Mouse (Mus musculus): ENCODE results near the gene Hspa1a. TPM values are rescaled to one million over a fixed set of nuclear protein-coding genes. Genes with fewer than 3 reads are reported as not detected.
"Not testable (repeated sequence)": the region's sequence is repeated elsewhere in the genome, so short reads cannot be mapped to it uniquely, and the experiment has no call there.

Hspa1a gene
- polyA plus RNA-seq, 1 experiment from 2014 or later = 2.0 TPM

DNA sequence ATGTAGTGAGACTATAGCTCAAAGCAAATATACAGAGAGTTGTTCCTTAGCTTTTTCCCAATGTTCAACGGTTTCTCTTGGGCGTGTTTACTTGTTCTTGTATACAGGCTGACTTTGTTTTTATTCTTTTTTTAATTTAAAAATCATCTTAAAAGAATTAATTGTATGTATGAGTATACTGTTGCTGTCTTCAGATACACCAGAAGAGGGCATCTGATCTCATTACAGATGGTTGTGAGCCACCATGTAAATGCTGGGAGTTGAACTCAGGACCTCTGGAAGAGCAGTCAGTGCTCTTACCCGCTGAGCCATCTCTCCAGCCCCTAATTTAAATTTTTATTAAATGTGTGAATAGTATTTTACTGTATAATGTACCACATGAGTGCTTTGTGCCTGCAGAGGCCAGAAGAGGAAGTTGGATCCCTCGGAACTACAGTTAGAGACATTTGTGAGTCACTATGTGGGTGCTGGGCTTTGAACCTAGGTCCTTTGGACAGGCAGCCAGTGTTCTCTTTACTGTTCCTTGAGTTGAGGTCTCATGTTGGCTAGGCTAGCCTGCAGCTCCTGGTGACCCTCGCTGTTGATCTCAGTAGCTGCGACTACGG is 35.5 kb upstream of the Hspa1a start:
- Histone ChIP-seq H3K27ac (ENCODE audit: low read depth) (no peak overlapping the region), H3K4me3 (ENCODE audit: low read depth, low read length) (no peak overlapping the region), H3K4me2 (no peak overlapping the region), H3K9ac (no peak overlapping the region), H3K36me3 (ENCODE audit: insufficient read depth) (peaks cover 90% of the 10 kb centered on the region), H3K4me1 (ENCODE audit: insufficient read depth) (peaks cover 9% of the 10 kb centered on the region), H3K9me3 (ENCODE audit: low read depth, low read length) (no peaks in the 10 kb centered on the region), H3K27me3 (ENCODE audit: insufficient read depth, low read length) (no peaks in the 10 kb centered on the region)
- 94% methylated on average over 7 of the region's 7 CpGs for WGBS
- DNase-seq (no peak), ATAC-seq (ENCODE audit: insufficient read depth) (no peak)
- TF ChIP-seq CTCF (IDR thresholded peaks at IDR 0.05; ENCODE audit: low read depth) = no peak

DNA sequence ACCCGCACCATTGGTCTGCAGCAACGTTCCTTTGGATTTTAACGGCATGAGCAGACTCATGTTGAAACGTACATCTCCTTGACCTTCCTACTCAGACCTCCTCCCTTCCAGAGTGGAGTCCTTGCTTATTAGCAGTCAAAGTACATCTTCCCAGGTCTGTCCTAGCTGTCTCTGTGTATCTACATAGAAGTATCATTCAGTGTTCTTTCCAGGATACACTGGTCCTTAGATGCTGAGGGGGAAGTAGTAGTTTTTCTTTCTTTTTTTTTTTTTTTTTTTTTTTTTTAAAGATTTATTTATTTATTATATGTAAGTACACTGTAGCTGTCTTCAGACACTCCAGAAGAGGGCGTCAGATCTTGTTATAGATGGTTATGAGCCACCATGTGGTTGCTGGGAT is 33.9 kb upstream of the Hspa1a start:
- H3K36me3 ChIP-seq (ENCODE audit: insufficient read depth) = peaks cover 74% of the 10 kb centered on the region
- WGBS = 92% methylated on average over 4 of the region's 5 CpGs
- not testable (repeated sequence) for DNase-seq; H3K27ac ChIP-seq (ENCODE audit: low read depth); H3K9me3 ChIP-seq (ENCODE audit: low read depth, low read length); H3K4me3 ChIP-seq (ENCODE audit: low read depth, low read length); ATAC-seq (ENCODE audit: insufficient read depth); H3K27me3 ChIP-seq (ENCODE audit: insufficient read depth, low read length); H3K9ac ChIP-seq; H3K4me2 ChIP-seq
- peaks cover 10% of the 10 kb centered on the region for H3K4me1 ChIP-seq (ENCODE audit: insufficient read depth)

DNA sequence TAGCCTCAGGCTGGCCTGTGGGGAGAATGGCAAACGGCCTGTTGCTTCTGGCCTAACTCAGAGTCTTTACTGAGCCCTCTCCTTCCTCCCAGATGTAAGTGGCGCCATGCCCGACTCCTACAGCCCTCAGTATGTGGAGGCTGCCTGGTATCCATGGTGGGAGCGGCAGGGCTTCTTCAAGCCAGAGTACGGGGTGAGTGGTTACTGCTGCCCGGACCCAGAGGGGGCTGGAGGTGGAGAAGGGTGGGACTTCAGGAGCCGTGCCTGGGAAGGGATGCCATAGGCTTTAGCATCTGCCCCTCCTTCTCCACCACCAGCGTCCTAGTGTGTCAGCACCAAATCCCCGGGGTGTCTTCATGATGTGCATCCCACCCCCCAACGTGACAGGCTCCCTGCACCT is 33.2 kb upstream of the Hspa1a start:
- H3K4me2 ChIP-seq = no peak overlapping the region
- TF ChIP-seq CTCF (IDR thresholded peaks at IDR 0.05; ENCODE audit: low read depth) = no peak
- ATAC-seq (ENCODE audit: insufficient read depth) (no peak), DNase-seq (no peak)
- H3K27ac ChIP-seq (ENCODE audit: low read depth) = no peak overlapping the region
- no peaks in the 10 kb centered on the region for H3K9me3 ChIP-seq (ENCODE audit: low read depth, low read length)
- no peaks in the 10 kb centered on the region for H3K27me3 ChIP-seq (ENCODE audit: insufficient read depth, low read length)
- no peak overlapping the region for H3K4me3 ChIP-seq (ENCODE audit: low read depth, low read length)
- H3K9ac ChIP-seq = no peak overlapping the region
- peaks cover 10% of the 10 kb centered on the region for H3K4me1 ChIP-seq (ENCODE audit: insufficient read depth)
- peaks cover 67% of the 10 kb centered on the region for H3K36me3 ChIP-seq (ENCODE audit: insufficient read depth)
- 87% methylated on average over 10 of the region's 10 CpGs for WGBS

DNA sequence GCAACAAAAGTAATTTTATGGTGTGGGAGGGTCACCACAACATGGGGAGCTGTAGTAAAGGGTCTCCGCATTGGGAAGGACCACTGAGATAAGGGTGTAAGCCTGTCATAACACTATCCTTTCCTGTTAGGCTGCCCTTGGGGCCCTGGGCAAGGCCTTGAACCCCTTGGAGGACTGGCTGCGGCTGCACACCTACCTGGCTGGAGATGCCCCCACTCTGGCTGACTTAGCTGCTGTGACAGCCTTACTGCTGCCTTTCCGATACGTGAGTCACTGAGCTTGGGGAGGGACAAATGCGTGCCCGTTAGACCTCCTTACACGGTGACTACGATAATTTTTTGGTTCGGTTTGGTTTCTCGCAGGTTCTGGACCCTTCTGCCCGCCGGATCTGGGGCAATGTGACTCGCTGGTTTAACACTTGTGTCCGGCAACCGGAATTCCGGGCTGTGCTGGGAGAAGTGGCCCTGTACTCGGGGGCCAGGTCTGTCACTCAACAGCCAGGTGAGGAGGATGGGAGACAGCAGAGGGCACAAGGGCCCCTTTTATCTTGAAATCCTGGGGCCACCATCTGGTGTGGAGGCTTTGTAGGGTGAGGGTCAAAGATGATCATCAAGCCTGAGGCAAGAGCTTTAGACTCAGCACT is 32.2 kb upstream of the Hspa1a start:
- no peak for ATAC-seq (ENCODE audit: insufficient read depth)
- 94% methylated on average over 17 of the region's 17 CpGs for WGBS

GRCm38 (mm10) chr17:35003022-35003838 is 31.3 kb upstream of the Hspa1a start:
- Histone ChIP-seq H3K4me1 (ENCODE audit: insufficient read depth) (peaks cover 23% of the 10 kb centered on the region), H3K9me3 (ENCODE audit: low read depth, low read length) (no peaks in the 10 kb centered on the region), H3K27ac (ENCODE audit: low read depth) (no peak overlapping the region), H3K9ac (peak overlapping the region; percentile 96), H3K4me2 (peak overlapping the region; percentile 96), H3K27me3 (ENCODE audit: insufficient read depth, low read length) (no peaks in the 10 kb centered on the region), H3K4me3 (ENCODE audit: low read depth, low read length) (peak overlapping the region; percentile 92), H3K36me3 (ENCODE audit: insufficient read depth) (peaks cover 58% of the 10 kb centered on the region)
- no peak for DNase-seq
- no peak for ATAC-seq (ENCODE audit: insufficient read depth)
- WGBS = 45% methylated on average over 9 of the region's 9 CpGs
- TF ChIP-seq CTCF (IDR thresholded peaks at IDR 0.05; ENCODE audit: low read depth) = no peak

More for the DNA sequence above, 32.2 kb upstream of the Hspa1a start:
- H3K4me1 ChIP-seq (ENCODE audit: insufficient read depth) = peaks cover 16% of the 10 kb centered on the region
- no peak for TF ChIP-seq CTCF (IDR thresholded peaks at IDR 0.05; ENCODE audit: low read depth)
- H3K36me3 ChIP-seq (ENCODE audit: insufficient read depth) = peaks cover 58% of the 10 kb centered on the region
- H3K4me2 ChIP-seq = no peak overlapping the region; the same call in 1 of the 2 replicates
- no peak overlapping the region for H3K27ac ChIP-seq (ENCODE audit: low read depth)
- H3K27me3 ChIP-seq (ENCODE audit: insufficient read depth, low read length) = no peaks in the 10 kb centered on the region
- no peak overlapping the region for H3K4me3 ChIP-seq (ENCODE audit: low read depth, low read length)
- H3K9ac ChIP-seq = 0 out of 2 replicates have a peak overlapping the region, but pooled peaks have one; percentile 16
- no peak for DNase-seq
- H3K9me3 ChIP-seq (ENCODE audit: low read depth, low read length) = no peaks in the 10 kb centered on the region

DNA sequence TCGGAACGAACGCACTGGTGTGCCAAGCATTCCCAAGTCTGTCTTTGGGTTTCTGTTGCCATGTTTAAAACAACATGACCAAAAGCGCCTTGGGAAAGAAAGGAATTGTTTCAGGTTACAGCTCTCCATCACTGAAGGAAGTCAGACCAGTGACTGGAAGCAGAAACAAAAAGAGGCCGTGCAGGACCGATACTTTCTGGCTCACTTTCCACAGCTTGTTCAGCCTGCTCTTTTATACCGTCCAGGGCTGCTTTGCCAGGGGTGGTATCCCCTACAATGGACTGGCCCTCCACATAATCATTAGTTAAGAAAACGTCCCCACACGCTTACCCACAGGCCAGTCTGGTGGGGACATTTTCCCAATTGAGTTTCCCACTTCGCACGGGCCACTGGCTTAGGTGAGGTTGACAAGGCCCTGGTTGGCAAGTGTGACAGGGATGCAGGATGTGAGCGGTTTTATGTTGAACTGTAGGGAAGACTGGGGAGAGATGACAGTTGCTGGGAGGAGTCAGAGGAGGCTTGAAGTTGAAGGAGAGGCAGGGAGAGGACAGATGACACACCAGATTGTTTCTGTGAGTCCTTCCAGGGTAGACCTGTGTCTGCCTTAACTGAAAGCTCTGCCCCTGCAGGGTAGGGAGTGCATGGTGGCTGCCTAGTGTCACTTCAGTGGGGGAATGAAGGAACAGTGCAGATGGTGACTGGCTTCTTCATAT is 30.4 kb upstream of the Hspa1a start:
- DNase-seq = peak; percentile 23

More for the DNA sequence above, 30.4 kb upstream of the Hspa1a start:
- TF ChIP-seq CTCF (IDR thresholded peaks at IDR 0.05; ENCODE audit: low read depth) = no peak
- no peak for ATAC-seq (ENCODE audit: insufficient read depth)
- no peaks in the 10 kb centered on the region for H3K27me3 ChIP-seq (ENCODE audit: insufficient read depth, low read length)
- H3K9me3 ChIP-seq (ENCODE audit: low read depth, low read length) = no peaks in the 10 kb centered on the region
- peaks cover 23% of the 10 kb centered on the region for H3K4me1 ChIP-seq (ENCODE audit: insufficient read depth)
- peak overlapping the region; percentile 96 for H3K9ac ChIP-seq
- peak overlapping the region; percentile 92 for H3K4me3 ChIP-seq (ENCODE audit: low read depth, low read length)
- peaks cover 59% of the 10 kb centered on the region for H3K36me3 ChIP-seq (ENCODE audit: insufficient read depth)
- peak overlapping the region; percentile 96 for H3K4me2 ChIP-seq
- H3K27ac ChIP-seq (ENCODE audit: low read depth) = peak overlapping the region; percentile 97
- WGBS = 4% methylated on average over 12 of the region's 12 CpGs

All from lung, embryonic 14.5 days (tissue).